Comparison of ENCODE assay signal across 8 mouse cellular contexts in genomic region chr5:112077840-112078600, GRCm38 (mm10).
DNase-seq lines count a peak whose midpoint lies in the region; ATAC-seq and TF ChIP-seq lines count a peak whose summit lies in the region.

No protein-coding gene starts in this region.

- H3K9ac ChIP-seq in hindbrain, embryonic 16.5 days (ENCODE audit: low read depth, low read length) = no peak overlapping the region

- no peak for TF ChIP-seq POLR2A in bone marrow, adult 2 months (IDR thresholded peaks at IDR 0.05; ENCODE audit: borderline replicate concordance, control insufficient read depth, low read depth, low read length)

- H3K36me3 ChIP-seq in hindbrain, embryonic 10.5 days = no peaks in the 10 kb centered on the region
- no peaks in the 10 kb centered on the region for H3K36me3 ChIP-seq in hindbrain, embryonic 16.5 days (ENCODE audit: control insufficient read depth, insufficient read depth, low read length)

- H3K4me1 ChIP-seq in hindbrain, embryonic 10.5 days (replicated peaks) = peaks cover 12% of the 10 kb centered on the region
- H3K4me1 ChIP-seq in hindbrain, embryonic 16.5 days (ENCODE audit: control insufficient read depth, insufficient read depth, low read depth, low read length) = peaks cover 5% of the 10 kb centered on the region; the same call in 1 of the 2 replicates
- H3K4me1 ChIP-seq in bone marrow, adult 2 months (ENCODE audit: control insufficient read depth, insufficient read depth, low read length) = no peaks in the 10 kb centered on the region

- H3K9me3 ChIP-seq in hindbrain, embryonic 10.5 days = peaks cover 4% of the 10 kb centered on the region; the same call in 1 of the 2 replicates
- no peaks in the 10 kb centered on the region for H3K9me3 ChIP-seq in hindbrain, embryonic 16.5 days (ENCODE audit: control insufficient read depth, low read length)

- no peak for ATAC-seq in hindbrain, embryonic 16.5 days

- H3K27me3 ChIP-seq in hindbrain, embryonic 10.5 days (ENCODE audit: insufficient read depth, poor library complexity, severe bottlenecking) = no peaks in the 10 kb centered on the region
- H3K27me3 ChIP-seq in hindbrain, embryonic 16.5 days (replicated peaks; ENCODE audit: control insufficient read depth, insufficient read depth, low read length) = no peaks in the 10 kb centered on the region

- DNase-seq in hindbrain, embryonic 10.5 days (ENCODE audit: low spot score) = peak; percentile 38
- DNase-seq in CD8-positive naive resting alpha-beta T cell, adult 2 months (ENCODE audit: low read depth in 2 of 2, low spot score in 2 of 2) = peak; percentile 35 to 46
- DNase-seq in induced T-regulatory cell, adult 2 months (ENCODE audit: low read depth) = peak; percentile 47
- peak; percentile 26 to 42 for DNase-seq in natural killer cell, adult 2 months (ENCODE audit: low spot score in 2 of 2)
- DNase-seq in urinary bladder, postnatal 10 days (ENCODE audit: low spot score) = peak; percentile 28
- DNase-seq in spleen, adult 18-20 months = no peak

- no peak overlapping the region for H3K4me2 ChIP-seq in hindbrain, embryonic 16.5 days (ENCODE audit: low read length)

- H3K27ac ChIP-seq in hindbrain, embryonic 10.5 days = no peak overlapping the region
- H3K27ac ChIP-seq in hindbrain, embryonic 16.5 days (ENCODE audit: low read depth, low read length) = no peak overlapping the region
- H3K27ac ChIP-seq in bone marrow, adult 2 months (ENCODE audit: control insufficient read depth, insufficient read depth, low read depth, low read length, poor library complexity) = no peak overlapping the region

- WGBS in hindbrain, embryonic 10.5 days = 83% methylated on average over 19 of the region's 19 CpGs
- WGBS in hindbrain, embryonic 16.5 days = 81% methylated on average over 19 of the region's 19 CpGs
- WGBS in bone marrow, adult 2 months = 78% methylated on average over 19 of the region's 19 CpGs

- H3K4me3 ChIP-seq in hindbrain, embryonic 10.5 days = no peak overlapping the region
- no peak overlapping the region for H3K4me3 ChIP-seq in hindbrain, embryonic 16.5 days (ENCODE audit: low read length)
- H3K4me3 ChIP-seq in bone marrow, adult 2 months (replicated peaks; ENCODE audit: control insufficient read depth, low read depth, low read length) = no peak overlapping the region

- 0 out of 2 replicates have a peak, but pooled peaks have one; percentile 5 for TF ChIP-seq CTCF in bone marrow, adult 2 months (IDR thresholded peaks at IDR 0.05; ENCODE audit: control insufficient read depth, insufficient read depth, low read length)

Comparison
In these comparisons a context has a peak if more than half of its experiments do, and no peak if none do; other contexts are left out.
1. DNase-seq: peak in hindbrain, embryonic 10.5 days (single experiment), CD8-positive naive resting alpha-beta T cell, adult 2 months (2 of 2), induced T-regulatory cell, adult 2 months (single experiment), natural killer cell, adult 2 months (2 of 2) and urinary bladder, postnatal 10 days (single experiment); none in spleen, adult 18-20 months (0 of 2).